ENCODE assay signal across 14 mouse cellular contexts in the genomic region with DNA sequence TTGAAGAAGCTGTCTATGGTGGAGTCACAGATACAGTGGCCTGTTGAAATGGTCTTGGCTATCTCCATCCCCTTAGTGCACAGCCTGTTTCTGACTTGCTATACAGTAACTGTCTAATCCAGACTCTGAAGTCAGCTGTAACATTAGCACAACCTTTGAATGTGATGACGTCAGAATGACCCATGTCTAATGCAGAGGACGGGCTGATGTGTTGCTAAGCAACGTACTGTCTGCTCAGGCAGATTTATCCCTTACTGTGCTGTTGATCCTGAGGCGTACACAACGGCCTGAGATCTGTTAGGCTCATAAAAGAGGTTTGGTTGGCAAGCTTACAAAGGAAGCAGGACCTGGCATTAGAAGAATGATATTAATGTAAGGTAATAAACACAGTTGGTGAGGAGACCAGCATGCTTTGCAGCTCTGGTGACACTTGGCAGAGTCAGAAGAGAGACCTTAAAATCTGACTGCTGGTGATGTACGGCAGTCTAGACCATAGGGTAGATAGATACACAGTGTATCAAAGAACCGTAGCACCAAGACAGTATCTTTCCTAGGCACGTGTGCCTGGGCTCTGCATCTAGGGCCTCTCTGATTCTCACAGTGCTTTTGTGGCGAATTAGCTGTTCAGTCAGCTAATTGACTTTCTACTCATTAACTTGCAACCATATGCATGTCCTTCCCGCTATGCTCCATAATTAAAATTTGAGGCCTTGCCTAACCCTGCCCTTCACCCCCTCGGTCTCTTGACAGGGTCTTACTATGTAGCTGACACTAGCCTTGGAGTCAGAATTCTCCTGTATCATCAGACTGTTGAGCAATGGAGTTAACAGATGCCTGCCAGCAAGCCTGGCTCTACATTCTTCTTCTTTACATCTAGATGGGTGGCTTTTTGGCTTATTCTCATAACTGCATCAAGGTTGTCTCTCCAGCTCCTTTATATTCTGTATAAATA.
DNase-seq lines count a peak whose midpoint lies in the region; ATAC-seq lines count a peak whose summit lies in the region.
"Had no signal": no experiment of that assay in that cellular context is flagged by ENCODE, and none has a peak within 500 bp of the region (broad histone marks: within the 10 kb centered on the region; RNA-seq: fewer than 3 reads in every experiment).

No protein-coding gene starts in this region.

- ATAC-seq in midbrain, embryonic 16.5 days: peak; percentile 98
- ATAC-seq: intestine, postnatal 0 days had no signal

- WGBS in midbrain, embryonic 16.5 days: 42% methylated on average over 11 of the region's 11 CpGs

- no peak overlapping the region for H3K9ac ChIP-seq in midbrain, embryonic 16.5 days (ENCODE audit: low read depth, low read length)
- H3K9ac ChIP-seq: heart, embryonic 13.5 days had no signal

- 0 out of 2 replicates have a peak overlapping the region, but pooled peaks have one; percentile 13 for H3K4me2 ChIP-seq in midbrain, embryonic 16.5 days (ENCODE audit: low read length)
- H3K4me2 ChIP-seq: heart, embryonic 13.5 days had no signal

- no peak overlapping the region for H3K4me3 ChIP-seq in midbrain, embryonic 16.5 days (ENCODE audit: low read depth, low read length)
- H3K4me3 ChIP-seq: heart, embryonic 13.5 days; myocyte had no signal

- H3K27ac ChIP-seq in midbrain, embryonic 16.5 days (ENCODE audit: low read length): peak overlapping the region; percentile 79
- H3K27ac ChIP-seq: heart, embryonic 13.5 days had no signal

- no peaks in the 10 kb centered on the region for H3K36me3 ChIP-seq in midbrain, embryonic 16.5 days (ENCODE audit: control insufficient read depth, insufficient read depth, low read length)
- H3K36me3 ChIP-seq: G1E; heart, embryonic 13.5 days had no signal

- peak; percentile 24 for DNase-seq in embryo, embryonic 10 days (ENCODE audit: low spot score)
- DNase-seq in embryo, embryonic 9.5 days (ENCODE audit: extremely low spot score): no peak
- DNase-seq in R1 (ENCODE audit: low read depth, low spot score): peak; percentile 29
- DNase-seq in forelimb bud, embryonic 11.5 days (ENCODE audit: low read depth, low spot score): peak; percentile 16
- no peak for DNase-seq in gastrocnemius, adult 18-20 months (ENCODE audit: low spot score)
- DNase-seq in Muller cell, postnatal 12 days (ENCODE audit: inconsistent ontology term): no peak
- DNase-seq in heart, adult 9 months (ENCODE audit: low spot score in 2 of 2): no peak
- DNase-seq: adrenal gland, postnatal 10 days; cerebellum, postnatal 14 days had no signal

- H3K27me3 ChIP-seq in midbrain, embryonic 16.5 days (ENCODE audit: control insufficient read depth, insufficient read depth, low read depth, low read length): no peaks in the 10 kb centered on the region

- no peaks in the 10 kb centered on the region for H3K9me3 ChIP-seq in midbrain, embryonic 16.5 days (replicated peaks; ENCODE audit: control insufficient read depth, low read length, poor library complexity, severe bottlenecking)
- H3K9me3 ChIP-seq: G1E; heart, embryonic 13.5 days had no signal

- peaks cover 11% of the 10 kb centered on the region for H3K4me1 ChIP-seq in midbrain, embryonic 16.5 days (ENCODE audit: control insufficient read depth, insufficient read depth, low read length)

Comparison
In these comparisons a context has a peak if more than half of its experiments do, and no peak if none do; other contexts are left out.
1. DNase-seq: peak in embryo, embryonic 10 days (single experiment), R1 (single experiment) and forelimb bud, embryonic 11.5 days (single experiment); none in embryo, embryonic 9.5 days (single experiment), gastrocnemius, adult 18-20 months (single experiment), Muller cell, postnatal 12 days (single experiment) and heart, adult 9 months (0 of 2).